ENCODE assay signal across 21 mouse cellular contexts in genomic region chr19:10056686-10057085, GRCm38 (mm10). TPM values are rescaled to one million over a fixed set of nuclear protein-coding genes. Genes with fewer than 3 reads are reported as not detected.
DNase-seq lines count a peak whose midpoint lies in the region; ATAC-seq and TF ChIP-seq lines count a peak whose summit lies in the region.
"Had no signal": no experiment of that assay in that cellular context is flagged by ENCODE, and none has a peak within 500 bp of the region (broad histone marks: within the 10 kb centered on the region; RNA-seq: fewer than 3 reads in every experiment).

No protein-coding gene starts in this region.

- peaks cover 20% of the 10 kb centered on the region for H3K4me1 ChIP-seq in kidney, embryonic 15.5 days
- H3K4me1 ChIP-seq in lung, embryonic 15.5 days, result peaks cover 72% of the 10 kb centered on the region
- peaks cover 9% of the 10 kb centered on the region for H3K4me1 ChIP-seq in lung, adult 2 months (ENCODE audit: control insufficient read depth, insufficient read depth, low read length)
- H3K4me1 ChIP-seq in intestine, postnatal 0 days (replicated peaks; ENCODE audit: control insufficient read depth, insufficient read depth, low read length), result peaks cover 8% of the 10 kb centered on the region
- no peaks in the 10 kb centered on the region for H3K4me1 ChIP-seq in stomach, postnatal 0 days (replicated peaks; ENCODE audit: control insufficient read depth, insufficient read depth)
- H3K4me1 ChIP-seq: embryonic facial prominence, embryonic 15.5 days had no signal

- no peak for ATAC-seq in kidney, embryonic 15.5 days (replicated peaks; ENCODE audit: low FRiP score)
- ATAC-seq in lung, embryonic 15.5 days (ENCODE audit: borderline replicate concordance, extremely low read depth, low FRiP score, low TSS enrichment), result no peak
- no peak for ATAC-seq in intestine, postnatal 0 days
- no peak for ATAC-seq in stomach, postnatal 0 days (ENCODE audit: low FRiP score, low TSS enrichment)
- ATAC-seq: forebrain, embryonic 14.5 days; inflammation-experienced regulatory T-cells, adult 6 months; midbrain, embryonic 15.5 days had no signal

- no peak overlapping the region for H3K4me3 ChIP-seq in kidney, embryonic 15.5 days (replicated peaks)
- no peak overlapping the region for H3K4me3 ChIP-seq in lung, embryonic 15.5 days
- H3K4me3 ChIP-seq in lung, adult 2 months (replicated peaks; ENCODE audit: extremely low read depth, low read depth, low read length), result no peak overlapping the region
- no peak overlapping the region for H3K4me3 ChIP-seq in intestine, postnatal 0 days (ENCODE audit: low read depth, low read length)
- no peak overlapping the region for H3K4me3 ChIP-seq in stomach, postnatal 0 days (ENCODE audit: low read depth, low read length)
- H3K4me3 ChIP-seq: embryonic facial prominence, embryonic 15.5 days; gastrocnemius, adult 2 months; left cerebral cortex, adult 2 months; midbrain, embryonic 15.5 days; neural tube, embryonic 12.5 days had no signal

- no peak for TF ChIP-seq EP300 in stomach, postnatal 0 days (optimal IDR thresholded peaks at IDR 0.05)

- DNase-seq in kidney, postnatal 14 days, result no peak
- DNase-seq in lung, adult 2 months, result no peak
- DNase-seq in stomach, postnatal 0 days (ENCODE audit: low spot score), result no peak
- no peak for DNase-seq in ovary, postnatal 10 days (ENCODE audit: low spot score)
- DNase-seq: cerebellum, adult 2 months; gastrocnemius, adult 2 months; heart, postnatal 4 days; lung, postnatal 36 days; retina, postnatal 1 day; right cerebral cortex, postnatal 25 days; thymus, postnatal 14 days had no signal

- H3K9me3 ChIP-seq in kidney, embryonic 15.5 days (replicated peaks), result no peaks in the 10 kb centered on the region
- no peaks in the 10 kb centered on the region for H3K9me3 ChIP-seq in lung, embryonic 15.5 days
- H3K9me3 ChIP-seq in intestine, postnatal 0 days (ENCODE audit: control insufficient read depth), result no peaks in the 10 kb centered on the region
- no peaks in the 10 kb centered on the region for H3K9me3 ChIP-seq in stomach, postnatal 0 days (ENCODE audit: control insufficient read depth, low read length)
- H3K9me3 ChIP-seq: embryonic facial prominence, embryonic 15.5 days; midbrain, embryonic 15.5 days; neural tube, embryonic 12.5 days had no signal

- no peak for TF ChIP-seq CTCF in lung, adult 2 months (IDR thresholded peaks at IDR 0.05; ENCODE audit: insufficient read depth, low read length)
- TF ChIP-seq CTCF in intestine, postnatal 0 days (IDR thresholded peaks at IDR 0.05; ENCODE audit: low read depth), result no peak
- no peak for TF ChIP-seq CTCF in stomach, postnatal 0 days (IDR thresholded peaks at IDR 0.05; ENCODE audit: low read depth)

- H3K27ac ChIP-seq in kidney, embryonic 15.5 days, result peak overlapping the region; percentile 61
- H3K27ac ChIP-seq in lung, embryonic 15.5 days, result peak overlapping the region; percentile 81
- peak overlapping the region; percentile 57 for H3K27ac ChIP-seq in intestine, postnatal 0 days (ENCODE audit: low read depth, low read length)
- 0 out of 2 replicates have a peak overlapping the region, but pooled peaks have one; percentile 30 for H3K27ac ChIP-seq in stomach, postnatal 0 days (replicated peaks)
- H3K27ac ChIP-seq: embryonic facial prominence, embryonic 15.5 days; gastrocnemius, adult 2 months; hindbrain, embryonic 14.5 days; left cerebral cortex, adult 2 months; midbrain, embryonic 15.5 days; neural tube, embryonic 12.5 days had no signal

- TF ChIP-seq POLR2A in lung, adult 2 months (IDR thresholded peaks at IDR 0.05; ENCODE audit: borderline replicate concordance, extremely low read depth, low read depth, low read length), result no peak

- no peaks in the 10 kb centered on the region for H3K27me3 ChIP-seq in kidney, embryonic 15.5 days
- no peaks in the 10 kb centered on the region for H3K27me3 ChIP-seq in lung, embryonic 15.5 days
- no peaks in the 10 kb centered on the region for H3K27me3 ChIP-seq in intestine, postnatal 0 days (replicated peaks; ENCODE audit: control insufficient read depth, insufficient read depth, low read length)
- H3K27me3 ChIP-seq in stomach, postnatal 0 days (ENCODE audit: control insufficient read depth, insufficient read depth, low read length), result no peaks in the 10 kb centered on the region
- H3K27me3 ChIP-seq: embryonic facial prominence, embryonic 15.5 days; midbrain, embryonic 15.5 days; neural tube, embryonic 12.5 days had no signal

- H3K9ac ChIP-seq in kidney, embryonic 15.5 days, result no peak overlapping the region
- H3K9ac ChIP-seq in lung, embryonic 15.5 days, result no peak overlapping the region
- H3K9ac ChIP-seq in intestine, postnatal 0 days (ENCODE audit: low read depth, low read length), result no peak overlapping the region
- no peak overlapping the region for H3K9ac ChIP-seq in stomach, postnatal 0 days (ENCODE audit: low read length)
- H3K9ac ChIP-seq: embryonic facial prominence, embryonic 15.5 days; hindbrain, embryonic 14.5 days; midbrain, embryonic 15.5 days; neural tube, embryonic 12.5 days had no signal

- 88% methylated on average over 3 of the region's 3 CpGs for WGBS in kidney, embryonic 15.5 days
- WGBS in lung, embryonic 15.5 days, result 76% methylated on average over 3 of the region's 3 CpGs
- 69% methylated on average over 3 of the region's 3 CpGs for WGBS in lung, adult 2 months
- 79% methylated on average over 3 of the region's 3 CpGs for WGBS in intestine, postnatal 0 days
- WGBS in stomach, postnatal 0 days, result 72% methylated on average over 3 of the region's 3 CpGs

- peaks cover 64% of the 10 kb centered on the region for H3K36me3 ChIP-seq in kidney, embryonic 15.5 days
- peaks cover 68% of the 10 kb centered on the region for H3K36me3 ChIP-seq in lung, embryonic 15.5 days
- H3K36me3 ChIP-seq in intestine, postnatal 0 days (ENCODE audit: control insufficient read depth, insufficient read depth), result peaks cover 27% of the 10 kb centered on the region; the same call in 1 of the 2 replicates
- H3K36me3 ChIP-seq in stomach, postnatal 0 days (ENCODE audit: control insufficient read depth, insufficient read depth, low read length), result peaks cover 15% of the 10 kb centered on the region

- H3K4me2 ChIP-seq in kidney, embryonic 15.5 days, result no peak overlapping the region
- no peak overlapping the region for H3K4me2 ChIP-seq in lung, embryonic 15.5 days
- no peak overlapping the region; the same call in 1 of the 2 replicates for H3K4me2 ChIP-seq in intestine, postnatal 0 days (replicated peaks; ENCODE audit: low read depth)
- H3K4me2 ChIP-seq in stomach, postnatal 0 days (replicated peaks; ENCODE audit: low read depth), result no peak overlapping the region
- H3K4me2 ChIP-seq: embryonic facial prominence, embryonic 15.5 days; hindbrain, embryonic 14.5 days; midbrain, embryonic 15.5 days; neural tube, embryonic 12.5 days had no signal

RNA-seq across cellular contexts. Expression of gene Fads3, which starts 15.3 kb away (rescaled TPM):
- polyA plus RNA-seq in kidney, embryonic 15.5 days (2015; fragmentation: Nextera tagmentation; extraction: Ambion mirVana), result 21.5 and 22.3 TPM in 2 replicates
- polyA plus RNA-seq in lung, embryonic 15.5 days (2015; fragmentation: Nextera tagmentation; extraction: Ambion mirVana), result 54.5 and 64.1 TPM in 2 replicates
- 283 and 341 TPM in 2 replicates for polyA plus RNA-seq in lung, adult 2 months (2012; rRNA removed)
- polyA plus RNA-seq in intestine, postnatal 0 days (2015; fragmentation: Nextera tagmentation; extraction: Ambion mirVana), result 4.7 and 4.8 TPM in 2 replicates
- 27.5 and 31.2 TPM in 2 replicates for polyA plus RNA-seq in stomach, postnatal 0 days (2015; fragmentation: Nextera tagmentation; extraction: Ambion mirVana)
- polyA plus RNA-seq: inflammation-experienced regulatory T-cells, adult 6 months had no signal

RNA-seq across cellular contexts. Expression of gene Fads2, which starts 44.9 kb away (rescaled TPM):
- 76.5 and 98.4 TPM in 2 replicates for polyA plus RNA-seq in kidney, embryonic 15.5 days (2015; fragmentation: Nextera tagmentation; extraction: Ambion mirVana)
- polyA plus RNA-seq in lung, embryonic 15.5 days (2015; fragmentation: Nextera tagmentation; extraction: Ambion mirVana), result 98.0 and 99.3 TPM in 2 replicates
- 62.3 and 87.2 TPM in 2 replicates for polyA plus RNA-seq in lung, adult 2 months (2012; rRNA removed)
- polyA plus RNA-seq in intestine, postnatal 0 days (2015; fragmentation: Nextera tagmentation; extraction: Ambion mirVana), result 46.8 and 54.2 TPM in 2 replicates
- polyA plus RNA-seq in stomach, postnatal 0 days (2015; fragmentation: Nextera tagmentation; extraction: Ambion mirVana), result 34.6 and 35.3 TPM in 2 replicates

RNA-seq across cellular contexts. Expression of gene Rab3il1, which starts 55.2 kb away (rescaled TPM):
- 28.0 and 34.3 TPM in 2 replicates for polyA plus RNA-seq in kidney, embryonic 15.5 days (2015; fragmentation: Nextera tagmentation; extraction: Ambion mirVana)
- polyA plus RNA-seq in lung, embryonic 15.5 days (2015; fragmentation: Nextera tagmentation; extraction: Ambion mirVana), result 31.5 and 33.1 TPM in 2 replicates
- 10.5 and 13.8 TPM in 2 replicates for polyA plus RNA-seq in lung, adult 2 months (2012; rRNA removed)
- polyA plus RNA-seq in intestine, postnatal 0 days (2015; fragmentation: Nextera tagmentation; extraction: Ambion mirVana), result 63.6 and 65.8 TPM in 2 replicates
- polyA plus RNA-seq in stomach, postnatal 0 days (2015; fragmentation: Nextera tagmentation; extraction: Ambion mirVana), result 14.7 and 14.8 TPM in 2 replicates
- polyA plus RNA-seq: inflammation-experienced regulatory T-cells, adult 6 months had no signal

RNA-seq across cellular contexts. Expression of gene Best1, which starts 55.3 kb away (rescaled TPM):
- 1.4 and 1.7 TPM in 2 replicates for polyA plus RNA-seq in kidney, embryonic 15.5 days (2015; fragmentation: Nextera tagmentation; extraction: Ambion mirVana)
- 1.1 TPM in 2 replicates for polyA plus RNA-seq in lung, embryonic 15.5 days (2015; fragmentation: Nextera tagmentation; extraction: Ambion mirVana)
- 2.3 and 3.1 TPM in 2 replicates for polyA plus RNA-seq in lung, adult 2 months (2012; rRNA removed)
- polyA plus RNA-seq in intestine, postnatal 0 days (2015; fragmentation: Nextera tagmentation; extraction: Ambion mirVana), result 0.61 and 0.89 TPM in 2 replicates
- 0.36 and 0.58 TPM in 2 replicates for polyA plus RNA-seq in stomach, postnatal 0 days (2015; fragmentation: Nextera tagmentation; extraction: Ambion mirVana)

Comparison
In these comparisons a context has a peak if more than half of its experiments do, and no peak if none do; other contexts are left out.
1. H3K27ac ChIP-seq: peak in every context shown above with its lines; median percentile 81 in lung, embryonic 15.5 days; 61 in kidney, embryonic 15.5 days; 57 in intestine, postnatal 0 days; 30 in stomach, postnatal 0 days.